Comparison of ENCODE assay signal across 16 mouse cellular contexts in genomic region chr12:117287456-117287855, GRCm38 (mm10).
DNase-seq lines count a peak whose midpoint lies in the region; ATAC-seq and TF ChIP-seq lines count a peak whose summit lies in the region.
"Had no signal": no experiment of that assay in that cellular context is flagged by ENCODE, and none has a peak within 500 bp of the region (broad histone marks: within the 10 kb centered on the region; RNA-seq: fewer than 3 reads in every experiment).

No protein-coding gene starts in this region.

- no peaks in the 10 kb centered on the region for H3K27me3 ChIP-seq in hindbrain, postnatal 0 days (ENCODE audit: insufficient read depth, low read length)
- no peaks in the 10 kb centered on the region for H3K27me3 ChIP-seq in hindbrain, embryonic 11.5 days (ENCODE audit: control insufficient read depth, insufficient read depth, low read length)
- no peaks in the 10 kb centered on the region for H3K27me3 ChIP-seq in midbrain, embryonic 13.5 days
- H3K27me3 ChIP-seq in midbrain, postnatal 0 days (ENCODE audit: insufficient read depth, low read length): no peaks in the 10 kb centered on the region
- H3K27me3 ChIP-seq: limb, embryonic 15.5 days; midbrain, embryonic 12.5 days had no signal

- no peaks in the 10 kb centered on the region for H3K9me3 ChIP-seq in hindbrain, postnatal 0 days (ENCODE audit: low read length)
- H3K9me3 ChIP-seq in hindbrain, embryonic 11.5 days (ENCODE audit: control insufficient read depth, low read length): no peaks in the 10 kb centered on the region
- no peaks in the 10 kb centered on the region for H3K9me3 ChIP-seq in midbrain, embryonic 13.5 days
- H3K9me3 ChIP-seq in midbrain, postnatal 0 days (ENCODE audit: low read length): no peaks in the 10 kb centered on the region
- H3K9me3 ChIP-seq: forebrain, embryonic 10.5 days; heart, embryonic 13.5 days; limb, embryonic 15.5 days; midbrain, embryonic 12.5 days had no signal

- H3K36me3 ChIP-seq in hindbrain, postnatal 0 days (ENCODE audit: insufficient read depth, low read length): no peaks in the 10 kb centered on the region
- H3K36me3 ChIP-seq in hindbrain, embryonic 11.5 days (ENCODE audit: control insufficient read depth, insufficient read depth, low read length): no peaks in the 10 kb centered on the region
- H3K36me3 ChIP-seq in midbrain, embryonic 13.5 days: 0 out of 2 replicates have a peak, but pooled peaks cover 14% of the 10 kb centered on the region
- H3K36me3 ChIP-seq in midbrain, postnatal 0 days (ENCODE audit: insufficient read depth, low read length): no peaks in the 10 kb centered on the region
- H3K36me3 ChIP-seq: heart, embryonic 13.5 days; limb, embryonic 15.5 days; midbrain, embryonic 12.5 days had no signal

- no peak for ATAC-seq in hindbrain, postnatal 0 days
- ATAC-seq in hindbrain, embryonic 11.5 days (ENCODE audit: low FRiP score): no peak
- no peak for ATAC-seq in midbrain, embryonic 13.5 days
- ATAC-seq in midbrain, postnatal 0 days (ENCODE audit: low FRiP score): no peak
- ATAC-seq: activated CD4-positive, CD25-positive, alpha-beta regulatory T cell, adult 4 months; liver, postnatal 0 days had no signal

- WGBS in hindbrain, postnatal 0 days: 60% methylated on average over 2 of the region's 2 CpGs
- 91% methylated on average over 2 of the region's 2 CpGs for WGBS in hindbrain, embryonic 11.5 days
- WGBS in midbrain, embryonic 13.5 days: 84% methylated on average over 2 of the region's 2 CpGs
- 84% methylated on average over 2 of the region's 2 CpGs for WGBS in midbrain, postnatal 0 days

- H3K4me1 ChIP-seq in hindbrain, postnatal 0 days (ENCODE audit: insufficient read depth, low read length): no peaks in the 10 kb centered on the region
- no peaks in the 10 kb centered on the region for H3K4me1 ChIP-seq in hindbrain, embryonic 11.5 days (replicated peaks; ENCODE audit: control insufficient read depth, insufficient read depth, low read length)
- peaks cover 21% of the 10 kb centered on the region for H3K4me1 ChIP-seq in midbrain, embryonic 13.5 days (replicated peaks)
- H3K4me1 ChIP-seq in midbrain, postnatal 0 days (ENCODE audit: insufficient read depth, low read length): no peaks in the 10 kb centered on the region; the same call in 1 of the 2 replicates
- H3K4me1 ChIP-seq: forebrain, embryonic 10.5 days; limb, embryonic 15.5 days had no signal

- H3K27ac ChIP-seq in hindbrain, postnatal 0 days: no peak overlapping the region
- no peak overlapping the region for H3K27ac ChIP-seq in hindbrain, embryonic 11.5 days (ENCODE audit: low read depth, low read length)
- peak overlapping the region; percentile 10; the same call in 1 of the 2 replicates for H3K27ac ChIP-seq in midbrain, embryonic 13.5 days
- no peak overlapping the region for H3K27ac ChIP-seq in midbrain, postnatal 0 days (ENCODE audit: low read depth, low read length)
- H3K27ac ChIP-seq: forebrain, embryonic 10.5 days; heart, embryonic 13.5 days; limb, embryonic 15.5 days; midbrain, embryonic 12.5 days had no signal

- TF ChIP-seq CTCF in hindbrain, postnatal 0 days (IDR thresholded peaks at IDR 0.05; ENCODE audit: low read depth): no peak
- TF ChIP-seq CTCF in midbrain, postnatal 0 days (IDR thresholded peaks at IDR 0.05): no peak

- H3K4me3 ChIP-seq in hindbrain, postnatal 0 days (ENCODE audit: low read length): no peak overlapping the region
- H3K4me3 ChIP-seq in hindbrain, embryonic 11.5 days (ENCODE audit: low read depth, low read length): no peak overlapping the region
- no peak overlapping the region for H3K4me3 ChIP-seq in midbrain, embryonic 13.5 days (replicated peaks)
- H3K4me3 ChIP-seq in midbrain, postnatal 0 days (ENCODE audit: low read depth, low read length): no peak overlapping the region
- H3K4me3 ChIP-seq: forebrain, embryonic 10.5 days; heart, embryonic 13.5 days; limb, embryonic 15.5 days; midbrain, embryonic 12.5 days had no signal

- no peak overlapping the region for H3K4me2 ChIP-seq in hindbrain, postnatal 0 days (ENCODE audit: low read depth, low read length)
- H3K4me2 ChIP-seq in hindbrain, embryonic 11.5 days (replicated peaks; ENCODE audit: low read depth, low read length): no peak overlapping the region
- no peak overlapping the region for H3K4me2 ChIP-seq in midbrain, embryonic 13.5 days (replicated peaks)
- H3K4me2 ChIP-seq in midbrain, postnatal 0 days (ENCODE audit: low read depth, low read length, poor library complexity, severe bottlenecking): no peak overlapping the region
- H3K4me2 ChIP-seq: heart, embryonic 13.5 days; limb, embryonic 15.5 days; midbrain, embryonic 12.5 days had no signal

- no peak overlapping the region for H3K9ac ChIP-seq in hindbrain, postnatal 0 days (replicated peaks; ENCODE audit: low read length)
- H3K9ac ChIP-seq in hindbrain, embryonic 11.5 days (ENCODE audit: low read depth, low read length): no peak overlapping the region
- H3K9ac ChIP-seq in midbrain, embryonic 13.5 days (replicated peaks): no peak overlapping the region
- H3K9ac ChIP-seq in midbrain, postnatal 0 days (replicated peaks; ENCODE audit: low read length, poor library complexity, severe bottlenecking): no peak overlapping the region
- H3K9ac ChIP-seq: heart, embryonic 13.5 days; limb, embryonic 15.5 days; liver, postnatal 0 days; midbrain, embryonic 12.5 days had no signal

- peak; percentile 54 for DNase-seq in adrenal gland, postnatal 14 days
- DNase-seq in adrenal gland, adult 18-20 months (ENCODE audit: low spot score in 2 of 2): no peak
- DNase-seq in hindbrain, postnatal 0 days (ENCODE audit: low spot score): peak; percentile 4
- no peak for DNase-seq in hindbrain, embryonic 11.5 days (ENCODE audit: low spot score)
- no peak for DNase-seq in midbrain, postnatal 0 days (ENCODE audit: low spot score)
- peak; percentile 42 for DNase-seq in brain, adult 2 months (ENCODE audit: low read depth, low spot score)
- no peak for DNase-seq in left cerebral cortex, adult 11 months (ENCODE audit: low spot score)
- DNase-seq: cerebellum, adult 18-20 months; kidney, adult 8-10 months; liver, postnatal 0 days had no signal

Comparison
In these comparisons a context has a peak if more than half of its experiments do, and no peak if none do; other contexts are left out.
1. DNase-seq: peak in adrenal gland, postnatal 14 days (single experiment), hindbrain, postnatal 0 days (single experiment) and brain, adult 2 months (single experiment); none in adrenal gland, adult 18-20 months (0 of 2), hindbrain, embryonic 11.5 days (single experiment), midbrain, postnatal 0 days (single experiment) and left cerebral cortex, adult 11 months (single experiment).